Comparison of ENCODE assay signal across 8 mouse cellular contexts in genomic region chr2:29620301-29620827, GRCm38 (mm10). TPM values are rescaled to one million over a fixed set of nuclear protein-coding genes. Genes with fewer than 3 reads are reported as not detected.
DNase-seq lines count a peak whose midpoint lies in the region; ATAC-seq and TF ChIP-seq lines count a peak whose summit lies in the region.

No protein-coding gene starts in this region.

- H3K9ac ChIP-seq in hindbrain, embryonic 11.5 days (ENCODE audit: low read depth, low read length) = peak overlapping the region; percentile 93

- H3K27me3 ChIP-seq in hindbrain, embryonic 11.5 days (ENCODE audit: control insufficient read depth, insufficient read depth, low read length) = no peaks in the 10 kb centered on the region
- no peaks in the 10 kb centered on the region for H3K27me3 ChIP-seq in midbrain, embryonic 10.5 days (ENCODE audit: low read depth, poor library complexity, severe bottlenecking)

- H3K4me1 ChIP-seq in hindbrain, embryonic 11.5 days (replicated peaks; ENCODE audit: control insufficient read depth, insufficient read depth, low read length) = peaks cover 8% of the 10 kb centered on the region
- H3K4me1 ChIP-seq in midbrain, embryonic 10.5 days = peaks cover 41% of the 10 kb centered on the region

- no peak for TF ChIP-seq CTCF in gastrocnemius, adult 2 months (IDR thresholded peaks at IDR 0.05)

- H3K27ac ChIP-seq in gastrocnemius, adult 2 months = peak overlapping the region; percentile 96
- peak overlapping the region; percentile 91 for H3K27ac ChIP-seq in hindbrain, embryonic 11.5 days (ENCODE audit: low read depth, low read length)
- peak overlapping the region; percentile 97 for H3K27ac ChIP-seq in midbrain, embryonic 10.5 days (replicated peaks)

- peak; percentile 37 for ATAC-seq in hindbrain, embryonic 11.5 days (ENCODE audit: low FRiP score)

- peak overlapping the region; percentile 78 for H3K4me3 ChIP-seq in gastrocnemius, adult 2 months
- peak overlapping the region; percentile 81 for H3K4me3 ChIP-seq in hindbrain, embryonic 11.5 days (ENCODE audit: low read depth, low read length)
- peak overlapping the region; percentile 88 for H3K4me3 ChIP-seq in midbrain, embryonic 10.5 days

- H3K4me2 ChIP-seq in hindbrain, embryonic 11.5 days (replicated peaks; ENCODE audit: low read depth, low read length) = peak overlapping the region; percentile 84

- no peaks in the 10 kb centered on the region for H3K9me3 ChIP-seq in hindbrain, embryonic 11.5 days (ENCODE audit: control insufficient read depth, low read length)
- H3K9me3 ChIP-seq in midbrain, embryonic 10.5 days (replicated peaks) = no peaks in the 10 kb centered on the region

- no peak for DNase-seq in gastrocnemius, adult 2 months
- no peak for DNase-seq in gastrocnemius, postnatal 4 days (ENCODE audit: low spot score in 2 of 2)
- peak; percentile 51 for DNase-seq in thymus, postnatal 14 days
- no peak for DNase-seq in thymus, adult 18-20 months
- no peak for DNase-seq in hindbrain, embryonic 11.5 days (ENCODE audit: low spot score)
- no peak for DNase-seq in midbrain, embryonic 10.5 days (ENCODE audit: low spot score)
- no peak for DNase-seq in left cerebral cortex, adult 9 months (ENCODE audit: low spot score in 2 of 2)
- DNase-seq in layer of hippocampus, adult 18-20 months (ENCODE audit: low spot score in 2 of 2) = no peak

- 2% methylated on average over 15 of the region's 15 CpGs for WGBS in hindbrain, embryonic 11.5 days
- 2% methylated on average over 15 of the region's 15 CpGs for WGBS in midbrain, embryonic 10.5 days

- no peaks in the 10 kb centered on the region for H3K36me3 ChIP-seq in hindbrain, embryonic 11.5 days (ENCODE audit: control insufficient read depth, insufficient read depth, low read length)
- no peaks in the 10 kb centered on the region; the same call in 1 of the 2 replicates for H3K36me3 ChIP-seq in midbrain, embryonic 10.5 days

- intact Hi-C loops in gastrocnemius, adult 2 months (cut with DNase I) = loop anchor here (1.0 to 2.0 kb wide), 3 partner anchors 16 to 111 kb away; no protein-coding TSS in a partner anchor

RNA-seq across cellular contexts. Expression of gene Rapgef1, which starts 0.8 kb away (rescaled TPM):
- total RNA-seq in gastrocnemius, adult 2 months (2021) = 100 to 1,000 TPM; 135 to 139 TPM
- 100 to 1,000 TPM; 110 to 121 TPM for total RNA-seq in gastrocnemius, postnatal 4 days (2021)
- polyA plus RNA-seq in hindbrain, embryonic 11.5 days (2014; fragmentation: Nextera tagmentation; extraction: Ambion mirVana) = 13.3 and 14.3 TPM in 2 replicates
- polyA plus RNA-seq in midbrain, embryonic 10.5 days (2016; fragmentation: Nextera tagmentation; extraction: Ambion mirVana) = 14.4 and 15.4 TPM in 2 replicates
- 10 to 100 TPM; 83.8 to 88.5 TPM for total RNA-seq in layer of hippocampus, adult 18-20 months (2021)
